Mouse (Mus musculus) macrophage (primary cell): ENCODE results near the gene 1700001C19Rik. TPM values are rescaled to one million over a fixed set of nuclear protein-coding genes. Genes with fewer than 3 reads are reported as not detected.

Experiments used
- polyA plus RNA-seq: library from polyadenylated mRNA; stranded (reverse); fragments of 250-400 nt; gene quantifications from 3 replicates; pipeline ENCODE4 v1.2.4, GENCODE M21; 2018; ENCODE audit warnings: inconsistent platforms

1700001C19Rik gene
- polyA plus RNA-seq, 1 experiment from 2014 or later = not detected

Other genes starting within 250 kb of the 1700001C19Rik start
- 20.2 to 59.5 TPM (median 24.5 TPM) in 3 replicates for gene Mrps10, start 68.5 kb downstream of the 1700001C19Rik start, polyA plus RNA-seq
- gene Guca1b, start 52.0 kb downstream of the 1700001C19Rik start, polyA plus RNA-seq = 0.22 to 0.62 TPM (median 0.22 TPM) in 3 replicates
- gene Guca1a, start 36.8 kb downstream of the 1700001C19Rik start, polyA plus RNA-seq = 2.7 to 9.2 TPM (median 7.1 TPM) in 3 replicates
- gene AI661453, start 761 bp downstream of the 1700001C19Rik start, polyA plus RNA-seq = 0.45 to 0.59 TPM (median 0.55 TPM) in 3 replicates
- 8.5 to 16.9 TPM (median 13.1 TPM) in 3 replicates for gene Taf8, start 64.9 kb upstream of the 1700001C19Rik start, polyA plus RNA-seq
- gene Ccnd3, start 67.7 kb upstream of the 1700001C19Rik start, polyA plus RNA-seq = 18.7 to 28.7 TPM (median 28.1 TPM) in 3 replicates
- 4.6 to 14.0 TPM (median 5.4 TPM) in 3 replicates for gene Bysl, start 174.1 kb upstream of the 1700001C19Rik start, polyA plus RNA-seq
- 12.7 to 20.9 TPM (median 20.4 TPM) in 3 replicates for gene Med20, start 174.2 kb upstream of the 1700001C19Rik start, polyA plus RNA-seq
- gene Gm20517, start 174.2 kb upstream of the 1700001C19Rik start, polyA plus RNA-seq = 1.4 to 3.8 TPM (median 1.4 TPM) in 3 replicates
- gene Usp49, start 193.3 kb upstream of the 1700001C19Rik start, polyA plus RNA-seq = 2.3 to 3.1 TPM (median 2.7 TPM) in 3 replicates